Mouse (Mus musculus) right cerebral cortex, postnatal 36 days (tissue): ENCODE measurements around the gene Anapc4.

Experiments
- DNase-seq, 2 experiments: peaks; one replicate each; pipeline ENCODE4 v3.0.0; 2022; ENCODE audit warnings: low spot score in 2 of 2, mixed read lengths in 1 of 2

Gene Anapc4

GRCm38 (mm10) chr5:52868918-52869703, 35.3 kb downstream of the Anapc4 start:
- DNase-seq = no peak

GRCm38 (mm10) chr5:52871461-52871860, 37.6 kb downstream of the Anapc4 start:
- DNase-seq = no peak

GRCm38 (mm10) chr5:52871986-52872385, 38.2 kb downstream of the Anapc4 start:
- no peak for DNase-seq

- peak; percentile 29 to 38 for DNase-seq
Observed at GRCm38 (mm10) chr5:52878847-52879246, 45.0 kb downstream of the Anapc4 start.

- DNase-seq = no peak
Observed at GRCm38 (mm10) chr5:52879926-52880325, 46.1 kb downstream of the Anapc4 start.

- DNase-seq = no peak
Observed at GRCm38 (mm10) chr5:52882446-52882845, 48.6 kb downstream of the Anapc4 start.

GRCm38 (mm10) chr5:52887085-52887484, 53.3 kb downstream of the Anapc4 start:
- DNase-seq = peak; percentile 15 to 17

- DNase-seq = no peak
Observed at GRCm38 (mm10) chr5:52889919-52890318, 56.1 kb downstream of the Anapc4 start.

GRCm38 (mm10) chr5:52891949-52892835, 58.4 kb downstream of the Anapc4 start:
- DNase-seq = no peak

GRCm38 (mm10) chr5:52893938-52894337, 60.1 kb downstream of the Anapc4 start:
- no peak for DNase-seq

GRCm38 (mm10) chr5:52904246-52904645, 70.4 kb downstream of the Anapc4 start:
- no peak for DNase-seq

- DNase-seq = no peak
Observed at GRCm38 (mm10) chr5:52904671-52905070, 70.9 kb downstream of the Anapc4 start.

- DNase-seq = peak; percentile 11 to 25
Observed at GRCm38 (mm10) chr5:52908246-52908645, 74.4 kb downstream of the Anapc4 start.

GRCm38 (mm10) chr5:52910159-52910591, 76.4 kb downstream of the Anapc4 start:
- DNase-seq = no peak

- no peak for DNase-seq
Observed at GRCm38 (mm10) chr5:52911286-52911870, 77.6 kb downstream of the Anapc4 start.

GRCm38 (mm10) chr5:52913711-52914110, 79.9 kb downstream of the Anapc4 start:
- no peak for DNase-seq

- DNase-seq = no peak
Observed at GRCm38 (mm10) chr5:52916186-52916585, 82.4 kb downstream of the Anapc4 start.
